Mouse (Mus musculus) heart, postnatal 0 days (tissue): ENCODE results near the gene Hk1. TPM values are rescaled to one million over a fixed set of nuclear protein-coding genes. Genes with fewer than 3 reads are reported as not detected.

ENCODE experiments used
- ATAC-seq: fragments of 200-750 bp; cut with Nextera tagmentation; 2 replicates; pipeline ENCODE4 v1.8.0; 2017; ENCODE audit warnings: low read depth, moderate number of reproducible peaks, moderate library complexity; ENCODE audit not compliant: insufficient read depth
- DNase-seq: peaks from one replicate; pipeline ENCODE4 v3.0.0-alpha.2; 2016; ENCODE audit warnings: low spot score
- H3K27ac ChIP-seq: fragments of 300-500 bp; sonication (generic); 2 replicates; pipeline ENCODE4 v1.5.1; 2014; ENCODE audit warnings: low read depth, mild to moderate bottlenecking
- H3K27me3 ChIP-seq: fragments of 300-500 bp; sonication (generic); 2 replicates; pipeline ENCODE4 v1.6.1; 2014; ENCODE audit warnings: low read length, mixed read lengths; ENCODE audit not compliant: control insufficient read depth, insufficient read depth
- H3K36me3 ChIP-seq: fragments of 300-500 bp; sonication (generic); replicated peaks from 2 replicates; pipeline ENCODE4 v1.6.1; 2014; ENCODE audit warnings: low read length, mixed read lengths; ENCODE audit not compliant: control insufficient read depth, insufficient read depth
- H3K4me1 ChIP-seq: fragments of 300-500 bp; sonication (generic); 2 replicates; pipeline ENCODE4 v1.6.1; 2014; ENCODE audit warnings: antibody characterized with exemption; ENCODE audit not compliant: control insufficient read depth, insufficient read depth
- H3K4me2 ChIP-seq: fragments of 300-500 bp; sonication (generic); 2 replicates; pipeline ENCODE4 v1.6.1; 2014; ENCODE audit warnings: low read depth, mild to moderate bottlenecking, low read length, moderate library complexity
- H3K4me3 ChIP-seq: fragments of 300-500 bp; sonication (generic); 2 replicates; pipeline ENCODE4 v1.5.1; 2014; ENCODE audit warnings: low read depth, low read length
- H3K9ac ChIP-seq: fragments of 300-500 bp; sonication (generic); replicated peaks from 2 replicates; pipeline ENCODE4 v1.6.1; 2014; ENCODE audit warnings: low read depth, low read length, mixed read lengths
- H3K9me3 ChIP-seq: fragments of 300-500 bp; sonication (generic); replicated peaks from 2 replicates; pipeline ENCODE4 v1.6.1; 2016; ENCODE audit warnings: low read length; ENCODE audit not compliant: control insufficient read depth
- CTCF ChIP-seq: IDR thresholded peaks from 2 replicates; pipeline ENCODE4 v1.5.1; 2016; ENCODE audit warnings: antibody characterized with exemption, control low read depth, low read depth
- EP300 ChIP-seq: IDR thresholded peaks from 2 replicates; pipeline ENCODE4 v1.6.1; 2016; ENCODE audit warnings: antibody characterized with exemption, low read depth
- WGBS: fragments of 180-500 bp; shearing (Covaris S2); extraction: QIAGEN DNeasy Blood & Tissue Kit; methylation state at CpG from one replicate; pipeline ENCODE4 v1.1.7; 2014; 5-methylcytosine and 5-hydroxymethylcytosine counted together
- polyA plus RNA-seq: library from polyadenylated mRNA; unstranded; fragments of >200 nt; fragmentation: Nextera tagmentation; extraction: Ambion mirVana; gene quantifications from 2 replicates; pipeline ENCODE4 v1.2.1, GENCODE M21; 2015
- total RNA-seq: library from RNA; depleted of rRNA; stranded (reverse); fragments of >200 nt; gene quantifications from 2 replicates; pipeline ENCODE4 v1.2.3, GENCODE M21; 2014; ENCODE audit warnings: low replicate concordance

The Hk1 gene
- total and polyA plus RNA-seq, 2 experiments from 2014 or later = 100.0 to 148 TPM

DNA sequence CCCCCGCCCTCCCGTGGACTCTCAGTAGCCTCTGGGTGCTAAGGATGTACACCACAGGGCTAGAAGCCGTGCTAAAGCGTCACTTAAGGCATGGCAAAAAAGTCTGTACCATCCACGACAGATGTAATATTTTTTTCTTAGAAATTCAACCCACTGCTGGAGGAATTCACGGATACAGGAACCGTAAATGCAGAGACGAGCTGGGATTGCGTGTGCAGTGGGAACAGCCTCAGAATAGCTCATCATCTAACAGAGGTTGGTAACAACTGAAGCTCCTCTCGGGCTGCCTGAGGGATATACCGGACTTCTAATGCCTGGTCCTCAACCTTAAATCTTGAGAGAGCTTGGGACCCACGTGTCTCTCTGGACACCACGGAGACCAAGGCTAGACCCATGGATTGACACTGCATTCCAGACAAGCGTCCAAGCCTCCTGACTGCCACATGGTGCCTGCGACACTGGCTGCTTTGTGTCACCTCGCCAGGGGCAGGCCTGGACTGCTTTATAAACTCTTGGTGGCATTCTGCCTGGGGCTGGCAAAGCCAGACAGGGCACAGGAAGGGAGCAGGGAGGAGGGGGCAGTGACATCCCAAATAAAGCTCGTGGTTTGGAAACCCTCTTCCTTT, 23.5 kb downstream of the Hk1 start:
- no peaks in the 10 kb centered on the region for H3K27me3 ChIP-seq
- no peak overlapping the region for H3K4me3 ChIP-seq
- no peaks in the 10 kb centered on the region for H3K4me1 ChIP-seq
- H3K36me3 ChIP-seq = no peaks in the 10 kb centered on the region
- 66% methylated on average over 17 of the region's 17 CpGs for WGBS
- H3K4me2 ChIP-seq = no peak overlapping the region
- ATAC-seq (no peak; the same call in 1 of the 2 replicates), DNase-seq (no peak)
- H3K27ac ChIP-seq = no peak overlapping the region
- TF ChIP-seq CTCF = no peak
- TF ChIP-seq EP300 = no peak
- no peak overlapping the region for H3K9ac ChIP-seq
- no peaks in the 10 kb centered on the region for H3K9me3 ChIP-seq

GRCm38 (mm10) chr10:62345147-62345546, 34.6 kb downstream of the Hk1 start:
- no peak for DNase-seq
- no peak for ATAC-seq
- TF ChIP-seq CTCF (no peak), EP300 (no peak)
- H3K27ac ChIP-seq = no peak overlapping the region
- H3K4me2 ChIP-seq = no peak overlapping the region
- H3K9me3 ChIP-seq = no peaks in the 10 kb centered on the region
- no peaks in the 10 kb centered on the region for H3K27me3 ChIP-seq
- H3K4me1 ChIP-seq = peaks cover 7% of the 10 kb centered on the region; the same call in 1 of the 2 replicates
- WGBS = 47% methylated on average over 5 of the region's 5 CpGs
- no peak overlapping the region for H3K4me3 ChIP-seq
- H3K9ac ChIP-seq = no peak overlapping the region
- H3K36me3 ChIP-seq = no peaks in the 10 kb centered on the region

DNA sequence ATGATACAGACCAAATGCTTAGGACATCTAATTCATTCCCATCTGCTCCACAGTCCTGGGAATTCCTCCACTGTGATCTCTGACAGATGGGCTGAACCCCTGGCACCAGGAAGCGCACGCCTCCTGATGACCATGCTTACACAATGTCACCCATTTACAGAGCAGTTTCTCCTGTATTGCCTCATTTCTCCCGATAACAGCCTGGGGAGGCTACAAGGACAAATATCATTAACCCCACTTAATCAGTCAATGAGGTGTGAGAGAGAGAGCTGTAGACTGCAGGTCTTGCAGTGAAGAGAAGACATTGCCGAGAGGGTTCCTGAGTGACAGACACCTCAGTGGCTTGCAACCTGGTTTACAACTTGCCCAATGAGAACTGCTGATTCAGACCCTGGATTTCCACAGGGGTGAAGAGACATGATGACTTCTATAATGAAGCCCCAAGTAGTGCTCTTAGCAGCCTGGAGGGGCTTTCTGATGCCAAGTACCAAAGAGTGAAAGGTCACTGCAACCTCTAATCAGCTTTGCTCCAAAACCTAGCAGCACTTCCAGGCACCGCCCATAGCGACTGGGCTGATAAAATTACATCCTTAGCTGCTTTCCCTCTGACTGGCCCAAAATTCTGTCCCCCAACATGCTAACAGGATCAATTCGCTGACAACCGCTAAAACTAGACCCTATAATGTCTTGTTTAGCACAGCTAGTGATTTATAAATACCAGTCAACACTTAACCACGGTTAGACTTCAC, 35.5 kb downstream of the Hk1 start:
- no peak overlapping the region for H3K27ac ChIP-seq

DNA sequence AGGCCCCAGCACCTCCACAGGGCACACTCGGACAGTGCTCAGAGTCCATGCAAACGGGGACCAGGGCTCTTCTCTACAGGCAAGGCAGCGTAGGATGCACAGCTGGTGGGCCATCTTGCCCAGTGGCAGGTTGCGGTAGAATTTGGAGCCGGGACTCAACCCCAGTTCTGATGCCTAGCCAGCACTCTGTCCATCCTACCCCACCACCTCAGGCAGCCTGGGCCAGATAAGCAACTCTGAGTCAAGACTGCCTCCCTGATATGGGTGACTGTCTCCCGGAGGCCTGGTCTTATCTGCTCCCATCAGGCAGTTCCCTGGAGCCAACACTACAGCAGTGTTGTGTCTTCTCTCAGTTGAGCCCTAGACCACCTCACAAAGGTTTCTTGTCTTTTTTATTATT, 37.2 kb downstream of the Hk1 start:
- no peak overlapping the region for H3K9ac ChIP-seq
- H3K9me3 ChIP-seq = no peaks in the 10 kb centered on the region
- H3K27me3 ChIP-seq = no peaks in the 10 kb centered on the region
- no peak for TF ChIP-seq EP300
- no peak for TF ChIP-seq CTCF
- ATAC-seq = no peak
- peaks cover 19% of the 10 kb centered on the region for H3K4me1 ChIP-seq
- 75% methylated on average over 6 of the region's 6 CpGs for WGBS
- H3K4me2 ChIP-seq = no peak overlapping the region
- H3K36me3 ChIP-seq = no peaks in the 10 kb centered on the region
- no peak for DNase-seq
- no peak overlapping the region for H3K4me3 ChIP-seq
- H3K27ac ChIP-seq = no peak overlapping the region

More for the DNA sequence above, 35.5 kb downstream of the Hk1 start:
- TF ChIP-seq EP300 (no peak), CTCF (no peak)
- no peaks in the 10 kb centered on the region for H3K9me3 ChIP-seq
- no peaks in the 10 kb centered on the region for H3K36me3 ChIP-seq
- H3K27me3 ChIP-seq = no peaks in the 10 kb centered on the region
- no peak overlapping the region for H3K9ac ChIP-seq
- peaks cover 7% of the 10 kb centered on the region; the same call in 1 of the 2 replicates for H3K4me1 ChIP-seq
- DNase-seq = no peak
- H3K4me2 ChIP-seq = no peak overlapping the region
- H3K4me3 ChIP-seq = no peak overlapping the region
- ATAC-seq = no peak
- WGBS = 63% methylated on average over 9 of the region's 9 CpGs

- 81% methylated on average over 4 of the region's 4 CpGs for WGBS
- TF ChIP-seq EP300 (no peak), CTCF (no peak)
- Histone ChIP-seq H3K27ac (no peak overlapping the region), H3K9me3 (no peaks in the 10 kb centered on the region), H3K9ac (no peak overlapping the region), H3K36me3 (no peaks in the 10 kb centered on the region), H3K27me3 (no peaks in the 10 kb centered on the region), H3K4me3 (no peak overlapping the region), H3K4me2 (no peak overlapping the region), H3K4me1 (peaks cover 25% of the 10 kb centered on the region)
- ATAC-seq (no peak), DNase-seq (no peak)
Observed at GRCm38 (mm10) chr10:62341956-62342355, 37.8 kb downstream of the Hk1 start.
